Mouse (Mus musculus) midbrain, embryonic 14.5 days (tissue): ENCODE measurements around the gene Tsfm. TPM values are rescaled to one million over a fixed set of nuclear protein-coding genes. Genes with fewer than 3 reads are reported as not detected.

Experiments
- ATAC-seq: fragments of 200-750 bp; cut with Nextera tagmentation; 2 replicates; pipeline ENCODE4 v1.8.0; 2017; ENCODE audit warnings: moderate number of reproducible peaks, moderate library complexity; ENCODE audit not compliant: low FRiP score, low TSS enrichment
- DNase-seq: peaks from one replicate; pipeline ENCODE4 v3.0.0-alpha.2; 2015
- H3K27ac ChIP-seq: fragments of 300-500 bp; sonication (generic); replicated peaks from 2 replicates; pipeline ENCODE4 v1.5.1; 2014; ENCODE audit warnings: mild to moderate bottlenecking, low read depth, low read length, moderate library complexity
- H3K27me3 ChIP-seq: fragments of 300-500 bp; sonication (generic); 2 replicates; pipeline ENCODE4 v1.6.1; 2014; ENCODE audit warnings: low read length, control low read depth, mixed read lengths; ENCODE audit not compliant: control insufficient read depth, insufficient read depth
- H3K36me3 ChIP-seq: fragments of 300-500 bp; sonication (generic); 2 replicates; pipeline ENCODE4 v1.6.1; 2014; ENCODE audit warnings: low read length, control low read depth; ENCODE audit not compliant: control insufficient read depth, insufficient read depth
- H3K4me1 ChIP-seq: fragments of 300-500 bp; sonication (generic); 2 replicates; pipeline ENCODE4 v1.6.1; 2014; ENCODE audit warnings: mild to moderate bottlenecking, antibody characterized with exemption, low read length, control low read depth; ENCODE audit not compliant: control insufficient read depth, insufficient read depth
- H3K4me2 ChIP-seq: fragments of 300-500 bp; sonication (generic); 2 replicates; pipeline ENCODE4 v1.6.1; 2014; ENCODE audit warnings: mild to moderate bottlenecking, low read length, moderate library complexity
- H3K4me3 ChIP-seq: fragments of 300-500 bp; sonication (generic); replicated peaks from 2 replicates; pipeline ENCODE4 v1.5.1; 2014; ENCODE audit warnings: low read depth, low read length
- H3K9ac ChIP-seq: fragments of 300-500 bp; sonication (generic); replicated peaks from 2 replicates; pipeline ENCODE4 v1.6.1; 2014; ENCODE audit warnings: mild to moderate bottlenecking, low read length, moderate library complexity
- H3K9me3 ChIP-seq: fragments of 300-500 bp; sonication (generic); 2 replicates; pipeline ENCODE4 v1.6.1; 2016; ENCODE audit warnings: low read length, control low read depth, mixed read lengths; ENCODE audit not compliant: control insufficient read depth
- WGBS: fragments of 180-500 bp; shearing (Covaris S2); extraction: QIAGEN DNeasy Blood & Tissue Kit; methylation state at CpG from one replicate; pipeline ENCODE4 v1.1.7; 2014; 5-methylcytosine and 5-hydroxymethylcytosine counted together
- polyA plus RNA-seq: library from polyadenylated mRNA; unstranded; fragments of >200 nt; fragmentation: Nextera tagmentation; extraction: Ambion mirVana; gene quantifications from 2 replicates; pipeline ENCODE4 v1.2.1, GENCODE M21; 2014

Tsfm gene
- polyA plus RNA-seq, 1 experiment from 2014 or later, result 56.0 TPM

GRCm38 (mm10) chr10:126980933-126981530, 49.6 kb downstream of the Tsfm start:
- Histone ChIP-seq H3K4me3 (peak overlapping the region; percentile 95), H3K4me1 (peaks cover 52% of the 10 kb centered on the region), H3K27me3 (no peaks in the 10 kb centered on the region), H3K4me2 (peak overlapping the region; percentile 89), H3K9ac (peak overlapping the region; percentile 82), H3K27ac (peak overlapping the region; percentile 99), H3K36me3 (no peaks in the 10 kb centered on the region), H3K9me3 (no peaks in the 10 kb centered on the region)
- DNase-seq (peak; percentile 49), ATAC-seq (no peak)
- WGBS, result 2% methylated on average over 11 of the region's 11 CpGs

- Histone ChIP-seq H3K9me3 (no peaks in the 10 kb centered on the region), H3K4me2 (peak overlapping the region; percentile 89), H3K36me3 (no peaks in the 10 kb centered on the region), H3K9ac (peak overlapping the region; percentile 82), H3K4me1 (peaks cover 52% of the 10 kb centered on the region), H3K4me3 (peak overlapping the region; percentile 95), H3K27me3 (no peaks in the 10 kb centered on the region; the same call in 1 of the 2 replicates), H3K27ac (peak overlapping the region; percentile 99)
- ATAC-seq, result 0 out of 2 replicates have a peak, but pooled peaks have one; percentile 0
- WGBS, result under 1% methylated on average over 16 of the region's 16 CpGs
- peak; percentile 68 for DNase-seq
These were observed 50.3 kb downstream of the Tsfm start for GRCm38 (mm10) chr10:126980221-126980932.

- Histone ChIP-seq H3K9me3 (no peaks in the 10 kb centered on the region), H3K4me2 (peak overlapping the region; percentile 89), H3K27ac (peak overlapping the region; percentile 99), H3K4me1 (peaks cover 47% of the 10 kb centered on the region), H3K9ac (peak overlapping the region; percentile 82), H3K27me3 (no peaks in the 10 kb centered on the region; the same call in 1 of the 2 replicates), H3K36me3 (no peaks in the 10 kb centered on the region), H3K4me3 (peak overlapping the region; percentile 95)
- under 1% methylated on average over 51 of the region's 57 CpGs for WGBS
- DNase-seq (peak; percentile 74), ATAC-seq (peak; percentile 9; the same call in 1 of the 2 replicates)
These were observed 50.9 kb downstream of the Tsfm start for GRCm38 (mm10) chr10:126979636-126980151.

- Histone ChIP-seq H3K9ac (peak overlapping the region; percentile 82), H3K36me3 (no peaks in the 10 kb centered on the region), H3K4me3 (peak overlapping the region; percentile 95), H3K4me2 (peak overlapping the region; percentile 89), H3K27me3 (no peaks in the 10 kb centered on the region; the same call in 1 of the 2 replicates), H3K27ac (peak overlapping the region; percentile 99), H3K9me3 (no peaks in the 10 kb centered on the region), H3K4me1 (peaks cover 42% of the 10 kb centered on the region)
- WGBS, result under 1% methylated on average over 46 of the region's 62 CpGs
- ATAC-seq (peak; percentile 28), DNase-seq (peak; percentile 64)
These were observed 51.5 kb downstream of the Tsfm start for GRCm38 (mm10) chr10:126979121-126979635.

GRCm38 (mm10) chr10:126978277-126978994, 52.2 kb downstream of the Tsfm start, which contains the start of gene Ctdsp2:
Gene Ctdsp2, plus strand, starts transcription at chr10:126978717.
- no peaks in the 10 kb centered on the region for H3K36me3 ChIP-seq
- H3K4me1 ChIP-seq, result peaks cover 35% of the 10 kb centered on the region
- H3K27ac ChIP-seq, result peak within 1 kb of the TSS; percentile 99
- peak within 1 kb of the TSS; percentile 82 for H3K9ac ChIP-seq
- H3K4me2 ChIP-seq, result peak within 1 kb of the TSS; percentile 89
- peak within 1 kb of the TSS; percentile 95 for H3K4me3 ChIP-seq
- DNase-seq, result peak; percentile 99
- WGBS, result under 1% methylated on average over 53 of the region's 56 CpGs
- no peaks in the 10 kb centered on the region for H3K9me3 ChIP-seq
- ATAC-seq, result peak; percentile 93
- no peaks in the 10 kb centered on the region; the same call in 1 of the 2 replicates for H3K27me3 ChIP-seq

- Histone ChIP-seq H3K27me3 (peaks cover 5% of the 10 kb centered on the region; the same call in 1 of the 2 replicates), H3K27ac (no peak overlapping the region), H3K36me3 (no peaks in the 10 kb centered on the region), H3K4me2 (no peak overlapping the region), H3K4me1 (peaks cover 22% of the 10 kb centered on the region), H3K9me3 (no peaks in the 10 kb centered on the region), H3K9ac (no peak overlapping the region), H3K4me3 (no peak overlapping the region)
- ATAC-seq (no peak), DNase-seq (no peak)
- 21% methylated on average over 4 of the region's 4 CpGs for WGBS
These were observed 53.6 kb downstream of the Tsfm start for GRCm38 (mm10) chr10:126977076-126977475.

- 86% methylated on average over 6 of the region's 6 CpGs for WGBS
- H3K27me3 ChIP-seq, result peaks cover 5% of the 10 kb centered on the region; the same call in 1 of the 2 replicates
- ATAC-seq (no peak), DNase-seq (no peak)
- no peak overlapping the region for H3K9ac ChIP-seq
- H3K9me3 ChIP-seq, result no peaks in the 10 kb centered on the region
- H3K4me2 ChIP-seq, result no peak overlapping the region
- H3K4me1 ChIP-seq, result peaks cover 13% of the 10 kb centered on the region
- no peak overlapping the region for H3K4me3 ChIP-seq
- H3K27ac ChIP-seq, result no peak overlapping the region
- no peaks in the 10 kb centered on the region for H3K36me3 ChIP-seq
These were observed 54.9 kb downstream of the Tsfm start for GRCm38 (mm10) chr10:126975706-126976105.

GRCm38 (mm10) chr10:126972988-126973387, 57.7 kb downstream of the Tsfm start:
- Histone ChIP-seq H3K27me3 (peaks cover 5% of the 10 kb centered on the region; the same call in 1 of the 2 replicates), H3K36me3 (no peaks in the 10 kb centered on the region), H3K9ac (no peak overlapping the region), H3K4me2 (no peak overlapping the region), H3K4me3 (no peak overlapping the region), H3K27ac (no peak overlapping the region), H3K4me1 (peaks cover 7% of the 10 kb centered on the region), H3K9me3 (no peaks in the 10 kb centered on the region)
- DNase-seq, result no peak
- 31% methylated on average over 7 of the region's 7 CpGs for WGBS
- no peak for ATAC-seq
